Mouse (Mus musculus): ENCODE measurements around the gene Cpt1c. TPM values are rescaled to one million over a fixed set of nuclear protein-coding genes. Genes with fewer than 3 reads are reported as not detected.
A peak's percentile ranks its signal among the peaks of the same experiment; 100 is the strongest.

The Cpt1c gene
- polyA plus RNA-seq, 1 experiment from 2014 or later: 3.5 TPM

DNA sequence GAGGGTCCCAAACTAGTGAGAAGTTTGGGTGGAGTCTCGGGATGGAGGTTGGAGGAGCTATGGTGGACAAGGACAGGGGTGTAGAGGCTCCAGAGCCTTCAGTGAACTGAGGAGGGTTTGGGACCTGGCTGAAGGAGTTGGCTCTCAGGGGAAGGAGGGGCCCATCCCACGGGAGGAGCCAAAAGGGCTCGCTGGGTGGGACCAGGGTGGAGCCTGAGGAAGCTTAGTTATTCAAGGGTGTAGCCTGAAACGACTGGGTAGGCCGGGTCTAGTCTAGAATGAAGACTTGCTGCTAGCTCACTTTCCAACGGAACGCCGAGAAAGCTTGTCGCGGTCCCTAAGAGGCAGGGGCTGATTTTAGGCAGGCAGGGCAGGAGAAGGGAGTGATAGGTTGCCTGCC is 22.7 kb downstream of the Cpt1c start:
- ATAC-seq: peak; percentile 66
- WGBS: 0% methylated on average over 10 of the region's 10 CpGs
- 0 out of 2 replicates have a peak overlapping the region, but pooled peaks have one; percentile 34 for H3K9ac ChIP-seq (ENCODE audit: low read depth, low read length)
- 0 out of 2 replicates have a peak overlapping the region, but pooled peaks have one; percentile 7 for H3K27ac ChIP-seq (ENCODE audit: low read depth, low read length)
- H3K4me3 ChIP-seq (ENCODE audit: low read depth, low read length): peak overlapping the region; percentile 64
- H3K27me3 ChIP-seq (replicated peaks; ENCODE audit: control insufficient read depth, insufficient read depth, low read length): peaks cover 14% of the 10 kb centered on the region
- H3K9me3 ChIP-seq (ENCODE audit: control insufficient read depth): no peaks in the 10 kb centered on the region
- no peak for TF ChIP-seq CTCF (IDR thresholded peaks at IDR 0.05; ENCODE audit: low read depth)
- peak overlapping the region; percentile 99 for H3K4me2 ChIP-seq (replicated peaks; ENCODE audit: low read depth)
- no peaks in the 10 kb centered on the region for H3K36me3 ChIP-seq (ENCODE audit: control insufficient read depth, insufficient read depth)
- H3K4me1 ChIP-seq (replicated peaks; ENCODE audit: control insufficient read depth, insufficient read depth, low read length): peaks cover 4% of the 10 kb centered on the region; the same call in 1 of the 2 replicates

DNA sequence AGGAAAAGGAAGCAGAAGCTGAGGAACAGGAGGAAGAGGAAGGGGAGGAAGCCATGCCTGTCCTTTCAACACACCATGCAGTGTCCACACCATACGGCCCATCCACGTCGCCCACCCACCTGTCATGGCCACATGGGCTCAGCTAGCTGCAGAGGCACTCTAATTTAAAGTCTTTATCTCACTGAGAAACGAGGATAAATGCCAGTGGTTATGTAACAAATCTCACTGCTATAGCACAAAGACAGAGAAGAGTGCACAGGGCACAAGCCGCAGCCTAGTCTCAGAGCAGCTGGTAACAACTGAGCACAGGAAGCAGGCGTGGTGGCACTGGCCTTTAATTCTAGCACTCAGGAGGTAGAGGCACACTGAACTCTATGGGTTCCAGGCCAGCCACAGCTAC is 24.7 kb downstream of the Cpt1c start:
- H3K4me1 ChIP-seq (replicated peaks; ENCODE audit: control insufficient read depth, insufficient read depth, low read length): peaks cover 4% of the 10 kb centered on the region; the same call in 1 of the 2 replicates
- ATAC-seq: no peak
- TF ChIP-seq CTCF (IDR thresholded peaks at IDR 0.05; ENCODE audit: low read depth): no peak
- H3K27me3 ChIP-seq (replicated peaks; ENCODE audit: control insufficient read depth, insufficient read depth, low read length): peaks cover 14% of the 10 kb centered on the region
- H3K9me3 ChIP-seq (ENCODE audit: control insufficient read depth): no peaks in the 10 kb centered on the region
- no peak overlapping the region for H3K9ac ChIP-seq (ENCODE audit: low read depth, low read length)
- WGBS: 73% methylated on average over 6 of the region's 6 CpGs
- H3K27ac ChIP-seq (ENCODE audit: low read depth, low read length): no peak overlapping the region
- no peak overlapping the region for H3K4me2 ChIP-seq (replicated peaks; ENCODE audit: low read depth)
- H3K4me3 ChIP-seq (ENCODE audit: low read depth, low read length): no peak overlapping the region
- no peaks in the 10 kb centered on the region for H3K36me3 ChIP-seq (ENCODE audit: control insufficient read depth, insufficient read depth)

DNA sequence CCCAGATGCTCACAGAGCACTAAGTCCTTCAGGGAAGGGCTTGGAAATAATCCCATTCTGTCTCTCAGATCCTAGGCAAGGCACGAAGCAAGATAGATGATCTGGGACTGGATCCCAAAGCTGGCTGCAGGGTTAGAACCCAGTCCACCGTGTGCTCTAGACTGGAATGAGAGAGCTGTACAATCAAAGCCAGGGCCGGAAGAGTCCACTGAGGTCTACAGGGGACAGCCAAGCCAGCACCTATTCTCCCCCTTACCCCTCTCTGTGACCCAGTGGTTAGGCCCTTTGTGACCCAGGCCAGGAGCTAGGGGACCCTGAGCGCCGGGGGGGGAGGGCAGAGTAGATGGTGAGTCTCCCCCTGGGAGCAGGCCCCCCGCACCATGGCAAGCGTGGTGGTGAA is 31.7 kb downstream of the Cpt1c start, which contains the start of gene Tsks:
Tsks (plus strand) TSS at position 301 of the 400 bp plus-strand sequence.
- H3K4me1 ChIP-seq (replicated peaks; ENCODE audit: control insufficient read depth, insufficient read depth, low read length): no peaks in the 10 kb centered on the region
- no peaks in the 10 kb centered on the region for H3K36me3 ChIP-seq (ENCODE audit: control insufficient read depth, insufficient read depth)
- no peak within 1 kb of the TSS for H3K9ac ChIP-seq (ENCODE audit: low read depth, low read length)
- H3K4me3 ChIP-seq (ENCODE audit: low read depth, low read length): no peak within 1 kb of the TSS
- H3K9me3 ChIP-seq (ENCODE audit: control insufficient read depth): no peaks in the 10 kb centered on the region
- no peak within 1 kb of the TSS for H3K27ac ChIP-seq (ENCODE audit: low read depth, low read length)
- TF ChIP-seq CTCF (IDR thresholded peaks at IDR 0.05; ENCODE audit: low read depth): no peak
- H3K4me2 ChIP-seq (replicated peaks; ENCODE audit: low read depth): no peak within 1 kb of the TSS
- ATAC-seq: no peak
- 74% methylated on average over 7 of the region's 7 CpGs for WGBS
- no peaks in the 10 kb centered on the region; the same call in 1 of the 2 replicates for H3K27me3 ChIP-seq (replicated peaks; ENCODE audit: control insufficient read depth, insufficient read depth, low read length)

- H3K36me3 ChIP-seq (ENCODE audit: control insufficient read depth, insufficient read depth): no peaks in the 10 kb centered on the region
- ATAC-seq: no peak
- TF ChIP-seq CTCF (IDR thresholded peaks at IDR 0.05; ENCODE audit: low read depth): no peak
- H3K4me1 ChIP-seq (replicated peaks; ENCODE audit: control insufficient read depth, insufficient read depth, low read length): no peaks in the 10 kb centered on the region
- no peak overlapping the region for H3K4me2 ChIP-seq (replicated peaks; ENCODE audit: low read depth)
- no peaks in the 10 kb centered on the region; the same call in 1 of the 2 replicates for H3K27me3 ChIP-seq (replicated peaks; ENCODE audit: control insufficient read depth, insufficient read depth, low read length)
- no peak overlapping the region for H3K4me3 ChIP-seq (ENCODE audit: low read depth, low read length)
- no peak overlapping the region for H3K27ac ChIP-seq (ENCODE audit: low read depth, low read length)
- WGBS: 89% methylated on average over 4 of the region's 4 CpGs
- H3K9ac ChIP-seq (ENCODE audit: low read depth, low read length): no peak overlapping the region
- H3K9me3 ChIP-seq (ENCODE audit: control insufficient read depth): peaks cover 5% of the 10 kb centered on the region; the same call in 1 of the 2 replicates
Measured at GRCm38 (mm10) chr7:44938680-44939079, 36.0 kb downstream of the Cpt1c start.

DNA sequence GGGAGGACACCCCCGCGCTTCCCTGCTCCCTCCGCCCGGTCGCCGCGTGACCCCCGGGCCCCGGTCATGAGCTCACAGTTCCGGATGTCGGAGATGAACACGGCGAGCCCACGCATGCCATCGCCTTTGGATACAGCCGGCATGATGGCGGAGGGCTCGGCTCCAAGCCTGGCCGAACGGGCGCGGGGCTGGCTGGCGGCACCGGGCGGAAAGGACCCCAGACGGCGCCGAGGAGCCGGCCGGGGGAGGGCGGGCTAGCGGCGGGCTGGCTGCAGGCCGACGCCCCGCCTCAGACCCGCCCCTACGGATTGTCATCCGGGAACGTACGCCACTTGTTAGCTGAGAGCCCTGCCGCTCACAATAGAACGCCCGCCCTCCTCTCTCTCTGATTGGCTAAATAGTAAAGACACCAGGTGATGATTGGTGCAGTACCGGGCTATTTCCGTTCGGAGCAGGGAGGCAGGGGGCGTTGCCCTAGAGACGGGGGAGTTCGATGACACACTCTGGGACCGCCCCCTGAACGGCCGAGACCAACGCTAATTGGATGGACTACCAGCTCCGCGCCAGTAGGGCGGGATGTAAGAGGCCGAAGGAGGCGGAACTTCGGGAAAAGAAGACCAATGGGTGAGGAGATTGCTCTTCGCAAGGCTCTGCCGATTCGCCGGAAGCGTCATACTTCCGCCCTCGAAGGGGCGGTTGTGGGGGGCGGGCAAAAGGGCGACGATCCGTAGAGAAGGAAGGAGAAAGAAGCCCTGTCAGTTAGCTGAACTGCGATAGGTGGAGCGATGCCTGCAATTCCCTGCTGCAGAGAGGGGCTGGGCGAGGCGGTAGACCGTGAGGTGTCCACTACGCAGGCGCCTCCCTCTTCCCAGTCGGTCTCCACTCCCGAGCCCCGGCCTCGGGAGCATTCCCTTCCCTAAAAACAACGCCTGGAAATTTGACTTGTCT is 45.2 kb downstream of the Cpt1c start, which contains the start of gene Ap2a1:
Ap2a1 (minus strand) TSS at position 293 of the 948 bp plus-strand sequence.
- Histone ChIP-seq H3K4me2 (replicated peaks; ENCODE audit: low read depth) (peak within 1 kb of the TSS; percentile 73), H3K4me3 (ENCODE audit: low read depth, low read length) (peak within 1 kb of the TSS; percentile 99), H3K27ac (ENCODE audit: low read depth, low read length) (peak within 1 kb of the TSS; percentile 89), H3K9ac (ENCODE audit: low read depth, low read length) (peak within 1 kb of the TSS; percentile 88), H3K9me3 (ENCODE audit: control insufficient read depth) (no peaks in the 10 kb centered on the region), H3K4me1 (replicated peaks; ENCODE audit: control insufficient read depth, insufficient read depth, low read length) (peaks cover 10% of the 10 kb centered on the region; the same call in 1 of the 2 replicates), H3K27me3 (replicated peaks; ENCODE audit: control insufficient read depth, insufficient read depth, low read length) (no peaks in the 10 kb centered on the region), H3K36me3 (ENCODE audit: control insufficient read depth, insufficient read depth) (peaks cover 11% of the 10 kb centered on the region; the same call in 1 of the 2 replicates)
- peak; percentile 99 for ATAC-seq
- TF ChIP-seq CTCF (IDR thresholded peaks at IDR 0.05; ENCODE audit: low read depth): peak; percentile 33
- under 1% methylated on average over 84 of the region's 84 CpGs for WGBS

- H3K4me2 ChIP-seq (replicated peaks; ENCODE audit: low read depth): peak overlapping the region; percentile 71
- peaks cover 18% of the 10 kb centered on the region for H3K36me3 ChIP-seq (ENCODE audit: control insufficient read depth, insufficient read depth)
- no peak for TF ChIP-seq CTCF (IDR thresholded peaks at IDR 0.05; ENCODE audit: low read depth)
- peak overlapping the region; percentile 99 for H3K4me3 ChIP-seq (ENCODE audit: low read depth, low read length)
- H3K27me3 ChIP-seq (replicated peaks; ENCODE audit: control insufficient read depth, insufficient read depth, low read length): no peaks in the 10 kb centered on the region
- WGBS: 0% methylated on average over 1 of the region's 1 CpGs
- H3K4me1 ChIP-seq (replicated peaks; ENCODE audit: control insufficient read depth, insufficient read depth, low read length): peaks cover 10% of the 10 kb centered on the region; the same call in 1 of the 2 replicates
- H3K27ac ChIP-seq (ENCODE audit: low read depth, low read length): no peak overlapping the region
- peak overlapping the region; percentile 88 for H3K9ac ChIP-seq (ENCODE audit: low read depth, low read length)
- ATAC-seq: no peak
- H3K9me3 ChIP-seq (ENCODE audit: control insufficient read depth): no peaks in the 10 kb centered on the region
Measured at GRCm38 (mm10) chr7:44928570-44928969, 46.1 kb downstream of the Cpt1c start.

Measured in intestine, postnatal 0 days (tissue).